Mouse (Mus musculus): ENCODE results near the gene Itgav.
"Not testable (repeated sequence)": the region's sequence is repeated elsewhere in the genome, so short reads cannot be mapped to it uniquely, and the experiment has no call there.

The Itgav gene

GRCm38 (mm10) chr2:83713281-83713680 lies 10.9 kb upstream of the Itgav start:
- DNase-seq (ENCODE audit: low read depth) = not testable (repeated sequence)

- DNase-seq (ENCODE audit: low read depth) = no peak
These were observed 10.3 kb upstream of the Itgav start for GRCm38 (mm10) chr2:83713946-83714345.

- no peak for DNase-seq (ENCODE audit: low read depth)
These were observed 9.4 kb upstream of the Itgav start for GRCm38 (mm10) chr2:83714783-83715182.

GRCm38 (mm10) chr2:83718341-83718740 lies 5.9 kb upstream of the Itgav start:
- DNase-seq (ENCODE audit: low read depth) = no peak

GRCm38 (mm10) chr2:83721635-83722034 lies 2.6 kb upstream of the Itgav start:
- DNase-seq (ENCODE audit: low read depth) = no peak

- peak; percentile 27 for DNase-seq (ENCODE audit: low read depth)
These were observed 1.3 kb upstream of the Itgav start for GRCm38 (mm10) chr2:83722936-83723335.

- no peak for DNase-seq (ENCODE audit: low read depth)
These were observed 851 bp upstream of the Itgav start for GRCm38 (mm10) chr2:83723346-83723745.

- peak; percentile 62 for DNase-seq (ENCODE audit: low read depth)
These were observed 882 bp downstream of the Itgav start for GRCm38 (mm10) chr2:83724827-83725730.

- DNase-seq (ENCODE audit: low read depth) = no peak
These were observed 1.6 kb downstream of the Itgav start for GRCm38 (mm10) chr2:83725796-83726195.

GRCm38 (mm10) chr2:83728238-83728682 lies 4.1 kb downstream of the Itgav start:
- no peak for DNase-seq (ENCODE audit: low read depth)

- no peak for DNase-seq (ENCODE audit: low read depth)
These were observed 5.1 kb downstream of the Itgav start for GRCm38 (mm10) chr2:83729339-83729738.

- no peak for DNase-seq (ENCODE audit: low read depth)
These were observed 8.7 kb downstream of the Itgav start for GRCm38 (mm10) chr2:83732896-83733295.

- no peak for DNase-seq (ENCODE audit: low read depth)
These were observed 9.8 kb downstream of the Itgav start for GRCm38 (mm10) chr2:83733981-83734393.

GRCm38 (mm10) chr2:83735276-83735675 lies 11.1 kb downstream of the Itgav start:
- no peak for DNase-seq (ENCODE audit: low read depth)

GRCm38 (mm10) chr2:83736836-83737235 lies 12.6 kb downstream of the Itgav start:
- no peak for DNase-seq (ENCODE audit: low read depth)

GRCm38 (mm10) chr2:83738586-83739251 lies 14.5 kb downstream of the Itgav start:
- no peak for DNase-seq (ENCODE audit: low read depth)

- DNase-seq (ENCODE audit: low read depth) = no peak
These were observed 15.4 kb downstream of the Itgav start for GRCm38 (mm10) chr2:83739461-83740124.

- no peak for DNase-seq (ENCODE audit: low read depth)
These were observed 16.4 kb downstream of the Itgav start for GRCm38 (mm10) chr2:83740601-83741031.

GRCm38 (mm10) chr2:83742210-83742609 lies 18.0 kb downstream of the Itgav start:
- no peak for DNase-seq (ENCODE audit: low read depth)

GRCm38 (mm10) chr2:83742836-83743235 lies 18.6 kb downstream of the Itgav start:
- no peak for DNase-seq (ENCODE audit: low read depth)

- DNase-seq (ENCODE audit: low read depth) = no peak
These were observed 20.2 kb downstream of the Itgav start for GRCm38 (mm10) chr2:83744276-83744952.

- DNase-seq (ENCODE audit: low read depth) = peak; percentile 13
These were observed 21.1 kb downstream of the Itgav start for GRCm38 (mm10) chr2:83745257-83745656.
